Mouse (Mus musculus) ovary, postnatal 36 days (tissue): ENCODE measurements around the gene Fgg.
A peak's percentile ranks its signal among the peaks of the same experiment; 100 is the strongest.

Experiments
- DNase-seq: peaks from one replicate; pipeline ENCODE4 v3.0.0; 2022; ENCODE audit warnings: low spot score, mixed read lengths

The Fgg gene

DNA sequence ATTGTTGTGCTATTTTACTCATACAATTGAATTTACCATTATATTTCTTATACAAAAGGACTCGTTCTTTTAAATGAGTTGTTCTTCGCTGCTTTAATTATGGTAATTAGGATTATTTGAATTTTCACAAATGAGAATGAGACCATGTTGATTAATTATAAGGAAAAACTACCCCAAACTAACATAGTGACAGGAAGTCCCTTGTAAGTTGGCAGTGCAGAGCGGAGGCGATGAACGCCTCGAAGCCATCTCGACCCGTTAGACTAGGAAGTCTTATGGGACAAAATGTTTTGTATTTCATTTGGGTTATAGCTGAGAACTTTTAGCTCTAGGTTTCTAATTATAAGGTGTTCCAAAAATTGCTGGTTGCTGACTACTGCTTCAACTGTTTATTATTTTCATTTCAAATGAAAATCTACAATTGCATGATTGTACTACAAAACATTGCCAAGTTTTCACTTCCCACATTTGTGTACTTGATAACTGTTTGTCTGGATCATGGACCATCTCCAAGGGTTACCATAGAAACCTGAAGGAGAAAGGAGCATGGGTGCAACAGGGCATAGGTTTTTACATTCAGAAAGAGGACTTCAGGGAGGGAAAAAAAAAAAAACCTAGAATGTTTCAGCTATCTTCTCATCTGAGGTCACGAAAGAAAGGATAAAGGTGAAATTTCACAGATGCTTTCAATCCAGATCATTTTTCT is 20.2 kb downstream of the Fgg start:
- DNase-seq = no peak

DNA sequence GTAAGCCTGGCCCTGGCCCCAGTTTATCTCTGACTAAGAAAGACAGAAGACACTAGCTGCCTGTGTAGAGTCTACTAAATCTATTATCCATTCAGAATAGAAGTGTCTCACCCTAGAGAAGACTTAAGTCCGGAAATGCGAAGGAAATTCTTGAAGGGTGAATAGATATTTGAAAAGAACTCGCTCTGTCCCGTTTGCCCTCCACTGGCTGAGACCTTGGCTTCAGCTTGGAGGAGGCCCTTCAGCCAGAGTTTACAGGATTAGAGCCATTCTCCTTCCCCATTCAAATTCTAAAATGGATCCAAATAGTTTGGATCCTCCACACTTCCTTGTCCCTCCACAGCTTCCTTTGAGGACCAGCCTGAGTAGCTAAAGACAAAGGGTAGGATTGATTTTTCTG is 22.8 kb downstream of the Fgg start:
- DNase-seq = no peak

DNA sequence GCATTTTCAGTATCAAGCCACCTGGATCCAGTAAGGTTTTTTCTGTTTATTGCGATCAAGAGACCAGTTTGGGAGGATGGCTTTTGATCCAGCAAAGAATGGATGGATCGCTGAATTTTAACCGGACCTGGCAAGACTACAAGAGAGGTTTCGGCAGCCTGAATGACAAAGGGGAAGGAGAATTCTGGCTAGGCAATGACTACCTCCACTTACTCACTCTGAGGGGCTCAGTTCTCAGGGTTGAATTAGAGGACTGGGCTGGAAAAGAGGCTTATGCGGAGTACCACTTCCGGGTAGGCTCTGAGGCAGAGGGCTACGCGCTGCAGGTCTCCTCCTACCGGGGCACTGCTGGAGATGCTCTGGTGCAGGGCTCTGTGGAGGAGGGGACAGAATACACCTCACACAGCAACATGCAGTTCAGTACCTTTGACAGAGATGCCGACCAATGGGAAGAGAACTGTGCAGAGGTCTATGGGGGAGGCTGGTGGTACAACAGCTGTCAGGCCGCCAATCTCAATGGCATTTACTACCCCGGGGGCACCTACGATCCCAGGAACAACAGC is 25.3 kb downstream of the Fgg start:
- no peak for DNase-seq

DNA sequence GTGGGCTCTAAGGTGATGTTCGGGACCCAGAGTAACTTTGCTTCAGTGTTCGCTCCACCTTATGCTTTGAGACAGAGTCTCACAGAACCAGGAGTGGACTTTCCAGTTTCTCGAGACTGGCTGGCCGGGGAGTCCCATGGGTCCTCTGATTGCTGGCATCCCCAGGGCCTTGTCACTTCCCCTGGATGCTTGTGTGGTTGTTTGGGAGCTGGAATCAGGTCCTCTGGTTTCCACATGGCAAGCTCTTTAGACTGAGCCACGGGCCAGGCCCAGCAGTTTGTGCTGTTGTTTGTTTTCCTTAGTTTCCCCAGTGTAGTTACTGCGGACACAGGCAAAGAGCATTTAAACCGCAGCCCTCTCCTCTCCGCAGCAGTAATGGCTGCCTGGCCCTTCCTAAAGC is 26.3 kb downstream of the Fgg start:
- no peak for DNase-seq

DNA sequence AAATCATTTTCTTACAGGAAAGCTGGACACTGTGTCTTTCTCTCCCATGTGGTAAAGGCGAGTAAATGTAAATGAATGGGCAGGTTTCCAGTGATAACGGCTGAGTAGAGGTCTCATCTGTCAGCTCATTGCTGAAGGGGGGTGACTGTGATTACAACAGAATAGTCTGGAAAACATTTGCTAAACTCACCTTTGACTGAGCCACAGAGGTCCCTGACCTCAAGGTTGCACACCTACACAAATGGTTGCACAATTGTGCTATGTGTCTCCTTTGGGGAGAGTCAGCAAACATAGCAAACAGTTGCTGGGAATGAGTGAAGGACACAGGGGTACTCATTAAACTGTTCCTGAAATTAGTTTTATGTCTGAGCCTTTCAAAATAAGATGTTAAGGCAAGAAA is 31.3 kb downstream of the Fgg start:
- no peak for DNase-seq

DNA sequence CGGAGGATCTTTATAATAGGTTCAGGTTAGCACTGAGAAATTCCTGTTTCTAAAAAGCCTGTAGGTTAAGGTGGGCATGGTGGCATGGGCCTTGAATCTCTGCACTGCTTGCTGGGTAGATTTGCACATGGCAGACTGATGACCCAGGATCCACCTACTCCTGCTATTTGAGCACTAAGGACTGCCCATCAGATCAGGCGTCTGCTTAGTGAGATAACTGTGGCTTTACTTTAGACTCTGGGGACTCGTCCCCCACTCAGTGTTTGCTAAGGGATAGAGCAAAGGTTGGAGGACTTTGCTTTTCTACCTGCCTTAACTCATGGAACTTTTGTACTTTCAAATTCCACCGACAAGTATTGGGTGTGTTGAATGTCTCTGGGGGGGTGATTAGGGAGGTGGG is 32.1 kb downstream of the Fgg start:
- DNase-seq = no peak

DNA sequence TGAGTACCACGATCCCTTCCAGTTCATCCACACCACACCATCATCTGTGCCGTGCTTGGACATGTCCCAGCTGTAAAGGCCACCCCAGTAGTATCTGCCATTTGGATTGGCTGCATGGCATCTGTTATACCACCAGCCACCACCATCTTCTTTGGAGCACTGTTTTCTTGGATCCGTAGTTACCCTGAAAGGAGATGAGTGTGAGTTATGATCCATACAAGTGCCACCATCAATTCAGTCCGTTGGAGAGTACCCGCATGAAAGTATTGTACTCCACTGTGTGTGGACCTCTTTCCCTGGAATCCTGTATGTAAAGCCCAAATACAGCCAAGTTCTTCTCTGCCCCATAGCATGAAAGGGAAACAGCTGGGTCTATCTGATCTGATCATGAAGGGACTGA is 34.9 kb downstream of the Fgg start:
- no peak for DNase-seq

DNA sequence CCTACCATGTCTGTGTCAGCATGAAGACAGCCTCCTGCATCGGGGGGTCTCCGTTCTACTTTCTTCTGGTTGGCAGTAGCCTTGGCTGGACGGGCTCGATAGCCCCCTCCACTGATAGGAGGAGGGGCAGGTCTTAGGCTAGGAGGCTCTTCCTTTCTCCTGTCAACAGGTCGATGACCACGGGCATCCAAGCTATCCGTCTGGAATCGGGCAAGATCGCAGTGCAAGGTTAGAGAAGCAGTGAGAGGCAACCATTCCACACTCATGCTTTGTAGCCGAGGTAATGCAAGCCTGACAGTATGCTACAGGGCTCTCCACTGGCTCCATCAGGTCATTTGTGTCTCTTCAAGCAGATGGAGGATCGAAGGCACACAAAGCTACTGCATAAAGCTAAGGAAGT is 39.1 kb downstream of the Fgg start:
- no peak for DNase-seq

DNA sequence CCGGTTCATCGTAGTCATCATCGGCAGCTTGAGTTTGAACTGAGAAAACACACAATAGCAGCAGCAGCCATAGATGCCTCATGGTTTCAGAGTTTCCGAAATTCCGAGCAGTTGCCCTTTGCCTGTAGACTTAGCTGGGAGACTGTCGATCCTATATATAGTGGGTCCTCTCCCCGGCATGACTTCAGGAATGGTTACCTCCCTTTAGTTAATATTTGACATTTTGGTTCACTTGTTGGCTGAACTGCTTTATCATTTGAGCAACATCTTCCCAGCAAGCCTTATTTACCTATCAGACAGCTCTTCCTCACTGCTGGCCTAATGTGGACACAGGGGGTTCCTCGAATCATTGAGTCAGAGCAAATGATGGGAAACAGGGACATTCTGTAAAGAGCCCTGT is 42.2 kb downstream of the Fgg start, which contains the start of gene Fgb:
Gene Fgb (minus strand): TSS at position 184 of the 400 bp plus-strand sequence.
- no peak for DNase-seq

DNA sequence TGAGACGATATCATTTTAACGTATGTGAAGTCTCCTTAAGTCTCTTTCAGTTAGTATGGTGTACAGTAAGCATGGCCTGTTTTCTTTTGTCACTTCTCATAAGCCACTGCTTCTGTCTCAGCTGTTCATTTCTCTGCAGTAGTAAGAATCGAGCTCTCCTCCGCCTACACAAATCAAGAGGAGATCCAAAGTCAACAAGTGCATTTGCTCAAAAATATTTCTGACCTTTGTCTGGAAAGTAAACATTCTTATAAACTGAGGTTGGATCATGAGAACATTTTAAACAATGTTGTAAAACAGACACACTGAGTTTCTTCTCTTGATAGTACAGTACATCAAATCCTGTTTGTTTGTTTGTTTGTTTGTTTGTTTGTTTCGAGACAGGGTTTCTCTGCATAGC is 43.1 kb downstream of the Fgg start:
- DNase-seq = no peak

DNA sequence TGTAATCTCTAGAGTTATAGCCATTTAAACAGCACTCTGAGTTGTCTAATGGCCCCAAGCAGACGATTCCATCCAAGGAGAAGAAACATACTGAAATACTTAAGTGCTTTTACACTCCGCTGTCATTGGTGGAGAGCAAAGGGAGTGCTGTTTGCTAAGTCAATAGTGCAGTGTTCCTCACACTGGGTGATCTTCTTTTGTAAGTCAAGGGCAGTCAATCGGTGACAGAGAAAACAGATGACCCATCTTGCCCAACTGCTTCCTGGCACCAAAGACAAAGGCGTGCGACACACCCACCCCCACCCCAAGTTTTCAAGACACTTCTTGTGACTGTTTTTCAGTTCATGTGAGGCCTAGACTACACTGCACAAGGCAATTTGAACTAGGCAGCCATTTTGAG is 44.6 kb downstream of the Fgg start:
- no peak for DNase-seq

DNA sequence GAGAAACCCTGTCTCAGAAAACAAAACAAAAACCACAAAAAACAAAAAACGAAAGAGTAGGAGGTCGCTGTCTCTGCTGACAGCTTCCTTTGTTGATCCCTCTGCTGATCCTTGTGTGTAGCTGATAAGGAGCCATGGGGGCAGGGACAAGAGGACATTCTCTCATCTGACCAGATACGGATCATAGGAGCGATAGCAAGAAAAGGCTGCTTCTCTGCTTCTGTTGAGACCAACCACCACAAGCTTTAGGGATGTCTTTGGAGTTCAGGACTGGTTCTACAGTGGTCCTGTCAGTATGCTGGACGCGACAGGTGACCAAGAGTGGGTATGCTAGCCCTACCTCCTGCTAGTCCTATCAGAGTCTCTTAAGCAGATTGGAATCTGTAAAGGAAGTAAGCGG is 45.6 kb downstream of the Fgg start:
- no peak for DNase-seq

DNA sequence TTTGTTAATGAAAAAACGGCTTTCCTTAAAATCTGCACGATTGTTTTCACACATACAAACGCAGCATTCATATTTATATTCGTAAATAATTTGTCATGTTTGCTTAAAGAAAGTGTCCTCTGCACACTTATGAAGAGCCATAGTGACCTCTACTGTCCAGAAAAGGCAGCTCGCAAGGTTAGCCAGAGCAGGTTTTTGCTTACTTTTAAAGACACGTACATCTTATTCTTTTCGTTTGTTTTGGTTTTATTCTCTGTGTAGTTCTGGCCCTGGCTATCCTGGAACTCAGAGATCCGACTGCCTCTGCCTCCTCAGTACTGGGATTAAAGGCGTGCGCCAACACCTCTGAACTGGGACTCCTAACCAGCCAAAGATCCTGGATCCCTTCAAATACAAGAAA is 46.2 kb downstream of the Fgg start:
- DNase-seq = no peak

DNA sequence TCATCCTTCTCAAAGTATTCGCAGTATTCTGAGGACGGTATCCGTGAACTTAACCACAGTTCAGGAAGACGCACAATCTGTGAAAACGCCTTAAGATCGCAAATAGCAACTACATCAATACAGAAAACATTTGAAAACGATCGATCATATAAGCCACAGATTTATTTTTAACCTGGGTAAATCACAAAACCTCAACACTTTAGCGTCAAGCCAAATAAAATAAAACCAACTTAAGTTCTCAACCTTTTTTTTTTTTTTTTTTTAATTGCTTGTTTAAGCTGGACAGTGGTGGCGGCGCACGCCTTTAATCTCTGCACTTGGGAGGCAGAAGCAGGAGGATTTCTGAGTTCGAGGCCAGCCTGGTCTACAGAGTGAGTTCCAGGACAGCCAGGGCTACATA is 47.2 kb downstream of the Fgg start:
- no peak for DNase-seq

DNA sequence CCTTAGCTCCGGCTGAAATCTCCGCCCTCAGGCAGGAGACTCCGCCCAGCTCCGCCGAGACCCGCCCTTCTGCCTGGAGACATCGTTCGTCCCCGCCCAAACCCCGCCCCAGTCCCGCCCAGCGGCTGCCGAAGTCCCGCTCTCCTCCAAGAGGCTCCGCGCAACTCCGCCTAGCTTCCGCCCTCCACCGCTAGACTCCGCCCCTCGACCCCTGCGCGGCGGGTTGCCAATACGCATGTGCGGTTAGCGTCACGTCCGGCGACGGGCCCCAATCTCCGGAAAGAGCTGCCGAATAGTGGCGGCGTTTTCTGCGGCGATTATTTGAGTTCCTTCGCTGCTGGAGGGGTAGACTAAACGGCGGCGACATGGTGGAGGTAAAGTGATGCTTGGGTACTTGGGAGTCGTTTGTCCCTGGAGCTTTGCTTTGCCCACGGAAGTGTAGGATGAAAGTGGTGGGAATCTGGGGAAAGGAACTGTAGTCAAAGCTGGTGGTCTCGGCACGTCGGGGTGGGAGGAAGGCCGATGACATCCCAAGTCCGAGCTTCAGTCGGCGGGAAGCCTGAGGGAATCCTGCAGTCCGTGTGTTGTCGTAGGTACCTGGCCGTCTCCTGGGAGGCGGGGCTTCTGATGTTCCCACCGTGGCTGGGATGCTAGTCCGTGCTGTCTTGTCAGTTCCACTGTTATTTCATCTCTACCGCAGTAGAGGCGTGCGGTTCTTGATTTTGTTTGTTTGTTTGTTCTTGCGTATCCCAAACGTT is 47.9 kb downstream of the Fgg start, which contains the start of gene Plrg1:
Gene Plrg1 (plus strand): TSS at position 242 of the 758 bp plus-strand sequence.
- peak; percentile 99 for DNase-seq

DNA sequence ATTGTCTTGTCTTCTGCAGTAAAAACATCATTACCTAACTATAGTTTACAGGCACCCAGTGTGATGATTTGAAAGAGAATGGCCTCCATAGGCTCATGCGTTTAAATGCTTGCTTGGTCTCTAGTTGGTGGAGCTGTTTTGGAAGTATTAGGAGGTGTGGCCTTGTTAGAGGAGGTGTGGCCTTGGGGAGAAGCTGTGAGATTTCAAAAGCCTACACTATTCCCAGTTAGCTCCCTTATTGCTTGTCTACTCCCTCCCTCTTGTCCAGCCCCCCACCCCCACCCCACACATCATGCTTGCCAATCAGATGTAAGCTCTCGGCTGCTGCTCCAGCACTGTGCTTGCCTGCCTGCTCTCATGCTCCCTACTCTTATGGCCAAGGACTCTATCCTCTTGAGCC is 49.5 kb downstream of the Fgg start:
- no peak for DNase-seq
